Mouse (Mus musculus) lung, embryonic 14.5 days (tissue): ENCODE results near the gene Epha10. TPM values are rescaled to one million over a fixed set of nuclear protein-coding genes. Genes with fewer than 3 reads are reported as not detected.
"Not testable (repeated sequence)": the region's sequence is repeated elsewhere in the genome, so short reads cannot be mapped to it uniquely, and the experiment has no call there.

Experiments
- ATAC-seq: fragments of 200-750 bp; cut with Nextera tagmentation; 2 replicates; pipeline ENCODE4 v1.8.0; 2017; ENCODE audit warnings: mild to moderate bottlenecking, moderate TSS enrichment, moderate library complexity; ENCODE audit not compliant: insufficient read depth
- DNase-seq: peaks from one replicate; pipeline ENCODE4 v3.0.0-alpha.2; 2015
- H3K27ac ChIP-seq: fragments of 300-500 bp; sonication (generic); 2 replicates; pipeline ENCODE4 v1.5.1; 2014; ENCODE audit warnings: low read depth, mild to moderate bottlenecking, moderate library complexity
- H3K27me3 ChIP-seq: fragments of 300-500 bp; sonication (generic); 2 replicates; pipeline ENCODE4 v1.6.1; 2014; ENCODE audit warnings: low read length, control low read depth; ENCODE audit not compliant: insufficient read depth
- H3K36me3 ChIP-seq: fragments of 300-500 bp; sonication (generic); 2 replicates; pipeline ENCODE4 v1.6.1; 2014; ENCODE audit warnings: control low read depth; ENCODE audit not compliant: insufficient read depth
- H3K4me1 ChIP-seq: fragments of 300-500 bp; sonication (generic); 2 replicates; pipeline ENCODE4 v1.6.1; 2014; ENCODE audit warnings: antibody characterized with exemption, control low read depth; ENCODE audit not compliant: insufficient read depth
- H3K4me2 ChIP-seq: fragments of 300-500 bp; sonication (generic); 2 replicates; pipeline ENCODE4 v1.6.1; 2014; ENCODE audit warnings: mild to moderate bottlenecking
- H3K4me3 ChIP-seq: fragments of 300-500 bp; sonication (generic); 2 replicates; pipeline ENCODE4 v1.5.1; 2014; ENCODE audit warnings: low read depth, low read length
- H3K9ac ChIP-seq: fragments of 300-500 bp; sonication (generic); 2 replicates; pipeline ENCODE4 v1.6.1; 2014
- H3K9me3 ChIP-seq: fragments of 300-500 bp; sonication (generic); 2 replicates; pipeline ENCODE4 v1.6.1; 2016; ENCODE audit warnings: low read depth, low read length, control low read depth
- CTCF ChIP-seq: IDR thresholded peaks from 2 replicates; pipeline ENCODE4 v1.5.1; 2016; ENCODE audit warnings: antibody characterized with exemption, low read depth
- WGBS: fragments of 180-500 bp; shearing (Covaris S2); extraction: QIAGEN DNeasy Blood & Tissue Kit; methylation state at CpG from one replicate; pipeline ENCODE4 v1.1.7; 2014; 5-methylcytosine and 5-hydroxymethylcytosine counted together
- polyA plus RNA-seq: library from polyadenylated mRNA; unstranded; fragments of >200 nt; fragmentation: Nextera tagmentation; extraction: Ambion mirVana; gene quantifications from 2 replicates; pipeline ENCODE4 v1.2.1, GENCODE M21; 2014

Epha10 gene
- polyA plus RNA-seq, 1 experiment from 2014 or later, result not detected

DNA sequence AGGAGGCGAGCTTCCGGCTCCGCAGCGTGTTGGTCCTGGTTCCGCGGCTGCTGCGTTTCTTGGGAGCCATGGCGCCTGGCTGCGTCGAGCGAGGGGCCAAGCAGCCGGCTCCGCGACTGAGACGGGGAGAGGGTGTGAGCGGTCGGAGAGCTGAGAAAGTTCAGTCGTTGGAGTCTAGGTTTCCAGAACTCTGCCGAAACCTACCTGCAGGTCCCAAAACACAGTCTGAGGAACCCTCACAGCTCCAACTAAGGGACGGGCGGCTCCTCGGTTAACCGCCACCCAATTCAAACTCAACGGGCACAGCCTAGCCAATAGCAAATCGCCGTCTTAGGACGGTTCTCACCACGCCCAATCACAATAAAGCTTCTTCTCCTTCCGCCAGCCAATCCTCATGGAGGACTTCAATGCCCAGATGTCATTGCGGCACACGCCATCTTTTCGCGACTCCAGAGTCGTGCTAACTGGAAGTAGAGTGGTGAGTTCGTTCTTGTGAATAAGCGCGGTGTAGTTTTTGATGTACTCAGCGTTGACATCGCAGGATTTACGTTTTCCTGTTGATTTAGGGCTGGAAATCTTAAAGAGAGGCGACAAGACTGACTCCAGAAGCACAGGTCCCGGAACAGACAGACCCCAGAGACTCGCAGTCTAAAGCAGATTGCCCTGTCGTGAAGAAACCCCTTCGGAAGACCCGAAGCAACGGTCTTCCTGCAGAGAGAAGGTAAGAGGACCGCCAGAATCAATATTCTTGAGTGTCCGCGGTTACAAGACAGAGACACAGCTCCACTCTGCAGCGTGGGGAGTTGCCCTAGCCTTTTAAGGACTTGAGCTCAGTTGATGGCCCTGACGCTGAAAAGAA, 56.1 kb downstream of the Epha10 start, which contains the start of gene 9930104L06Rik:
Gene 9930104L06Rik, plus strand, starts transcription at position 436 of the 859 bp plus-strand sequence.
- DNase-seq (peak; percentile 99), ATAC-seq (peak; percentile 100)
- Histone ChIP-seq H3K9me3 (no peaks in the 10 kb centered on the region), H3K4me1 (peaks cover 7% of the 10 kb centered on the region; the same call in 1 of the 2 replicates), H3K4me2 (peak within 1 kb of the TSS; percentile 82), H3K36me3 (peaks cover 32% of the 10 kb centered on the region), H3K27ac (peak within 1 kb of the TSS; percentile 42; the same call in 1 of the 2 replicates), H3K9ac (peak within 1 kb of the TSS; percentile 86), H3K27me3 (no peaks in the 10 kb centered on the region), H3K4me3 (peak within 1 kb of the TSS; percentile 88)
- under 1% methylated on average over 52 of the region's 52 CpGs for WGBS
- no peak for TF ChIP-seq CTCF

DNA sequence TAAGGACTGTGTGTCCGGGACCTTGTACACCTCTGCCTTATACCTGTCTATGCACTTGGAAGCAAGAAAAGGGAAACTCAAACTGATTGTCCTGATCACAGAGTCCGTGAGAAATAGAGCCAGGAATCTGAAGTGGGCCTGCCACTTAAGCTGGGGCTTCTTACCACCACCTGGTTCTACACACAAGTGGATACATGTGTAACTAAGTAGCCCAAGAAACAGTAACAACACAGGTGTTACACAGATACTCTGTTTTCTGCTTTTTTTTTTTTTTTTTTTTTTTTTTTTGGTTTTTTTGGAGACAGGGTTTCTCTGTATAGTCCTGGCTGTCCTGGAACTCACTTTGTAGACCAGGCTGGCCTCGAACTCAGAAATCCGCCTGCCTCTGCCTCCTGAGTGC, 58.5 kb downstream of the Epha10 start, which contains the start of gene Cdca8:
Gene Cdca8, minus strand, starts transcription at position 101 of the 400 bp plus-strand sequence.
- DNase-seq, H3K4me1 ChIP-seq, H3K9ac ChIP-seq, H3K27ac ChIP-seq, H3K9me3 ChIP-seq, ATAC-seq, H3K4me2 ChIP-seq, H3K27me3 ChIP-seq, H3K4me3 ChIP-seq: not testable (repeated sequence)
- WGBS, result 87% methylated on average over 4 of the region's 4 CpGs
- H3K36me3 ChIP-seq, result peaks cover 38% of the 10 kb centered on the region

DNA sequence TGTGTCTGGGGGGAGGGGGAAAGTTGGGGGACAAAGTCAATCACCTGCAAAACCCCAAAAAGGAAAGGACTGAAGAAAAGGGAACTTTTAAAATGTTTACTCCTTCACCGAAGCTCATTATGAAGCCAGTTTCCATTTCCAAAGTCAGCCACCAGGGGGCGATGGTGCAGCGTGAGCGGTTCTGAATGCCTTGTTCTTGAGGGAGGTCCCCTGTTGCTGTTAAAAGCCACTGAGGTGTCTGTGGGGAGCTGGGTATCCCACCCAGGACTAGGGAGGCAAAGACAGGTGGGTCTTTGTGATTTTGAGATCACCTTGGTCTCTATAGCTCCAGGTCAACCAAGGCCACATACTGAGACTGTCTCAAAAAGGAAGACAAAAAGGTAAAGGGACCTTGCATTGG, 62.3 kb downstream of the Epha10 start:
- H3K4me3 ChIP-seq, result no peak overlapping the region
- no peaks in the 10 kb centered on the region for H3K27me3 ChIP-seq
- WGBS, result 2% methylated on average over 4 of the region's 4 CpGs
- no peak overlapping the region for H3K4me2 ChIP-seq
- no peak overlapping the region for H3K9ac ChIP-seq
- H3K9me3 ChIP-seq, result no peaks in the 10 kb centered on the region
- TF ChIP-seq CTCF, result peak; percentile 97
- H3K4me1 ChIP-seq, result no peaks in the 10 kb centered on the region
- H3K36me3 ChIP-seq, result peaks cover 38% of the 10 kb centered on the region
- DNase-seq (peak; percentile 94), ATAC-seq (peak; percentile 53; the same call in 1 of the 2 replicates)
- H3K27ac ChIP-seq, result no peak overlapping the region

DNA sequence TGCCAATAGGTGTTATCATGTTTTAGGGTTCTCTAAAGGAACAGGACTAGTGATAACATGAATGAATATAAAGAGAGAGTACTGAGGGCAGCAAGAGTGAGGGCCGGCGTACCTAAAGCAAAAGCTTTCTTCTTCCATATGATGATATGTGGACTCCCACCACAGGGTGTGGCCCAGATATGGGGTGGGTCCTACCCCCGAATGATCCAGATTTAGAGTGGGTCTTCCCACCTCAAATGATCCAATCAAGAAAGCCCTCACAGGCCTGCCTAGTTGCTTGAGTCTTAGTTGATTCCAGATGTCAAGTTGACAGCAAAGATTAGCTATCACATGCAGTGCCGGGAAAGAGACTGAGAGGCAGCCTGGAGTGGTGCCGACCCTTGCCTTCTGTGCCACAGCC, 63.1 kb downstream of the Epha10 start:
- H3K27ac ChIP-seq, result no peak overlapping the region
- peaks cover 31% of the 10 kb centered on the region for H3K36me3 ChIP-seq
- H3K4me2 ChIP-seq, result no peak overlapping the region
- 79% methylated on average over 5 of the region's 5 CpGs for WGBS
- no peak for TF ChIP-seq CTCF
- H3K27me3 ChIP-seq, result no peaks in the 10 kb centered on the region
- no peak for ATAC-seq
- H3K4me3 ChIP-seq, result no peak overlapping the region
- H3K9me3 ChIP-seq, result no peaks in the 10 kb centered on the region
- H3K9ac ChIP-seq, result no peak overlapping the region
- DNase-seq, result no peak
- H3K4me1 ChIP-seq, result no peaks in the 10 kb centered on the region

DNA sequence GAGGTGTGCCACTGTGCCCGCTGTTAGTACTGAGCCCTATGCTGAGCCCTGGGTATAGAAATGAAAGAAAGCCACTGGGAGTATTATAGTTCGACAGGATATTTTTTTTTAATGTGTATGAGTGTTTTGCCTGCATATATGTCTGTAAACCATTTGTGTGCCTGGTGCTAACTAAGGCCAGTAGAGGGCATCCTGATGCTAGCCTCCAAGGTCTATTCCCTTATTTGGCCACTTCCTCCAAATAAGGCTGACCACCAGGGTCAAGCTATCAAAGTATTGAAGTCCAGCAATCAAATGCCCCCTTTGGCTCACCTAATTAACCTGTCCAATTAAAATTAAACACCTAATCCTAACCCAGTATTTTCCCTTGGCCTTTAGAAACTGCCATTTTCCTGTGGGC, 64.3 kb downstream of the Epha10 start:
- no peak for ATAC-seq
- peak; percentile 48 for DNase-seq
- Histone ChIP-seq H3K9me3 (no peaks in the 10 kb centered on the region), H3K9ac (no peak overlapping the region), H3K4me3 (no peak overlapping the region), H3K27me3 (no peaks in the 10 kb centered on the region), H3K4me1 (no peaks in the 10 kb centered on the region), H3K4me2 (no peak overlapping the region), H3K27ac (no peak overlapping the region), H3K36me3 (peaks cover 22% of the 10 kb centered on the region)
- WGBS, result 56% methylated on average over 2 of the region's 2 CpGs
- TF ChIP-seq CTCF, result peak; percentile 56

DNA sequence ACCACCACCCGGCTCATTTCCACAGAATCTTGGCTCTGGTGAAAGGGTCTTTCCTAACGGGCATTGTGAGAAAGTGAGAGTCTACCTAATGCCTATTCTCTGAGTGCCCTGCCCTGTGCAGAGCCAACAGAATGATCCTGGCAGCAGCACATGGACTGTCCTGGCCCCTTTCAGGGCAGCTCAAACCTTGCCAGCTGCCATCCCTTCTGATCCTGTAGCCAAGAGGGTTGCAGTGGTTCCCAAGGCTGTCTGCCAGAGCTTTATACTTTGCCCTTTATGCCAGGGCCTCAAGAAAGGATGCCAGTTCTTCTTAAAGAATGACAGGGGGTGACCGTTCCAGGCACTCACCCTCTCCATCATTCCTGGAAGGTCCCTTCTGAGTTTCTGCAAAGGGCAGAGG, 68.8 kb downstream of the Epha10 start:
- DNase-seq, result no peak

More for the DNA sequence above, 68.8 kb downstream of the Epha10 start:
- Histone ChIP-seq H3K36me3 (no peaks in the 10 kb centered on the region), H3K4me1 (no peaks in the 10 kb centered on the region), H3K9ac (no peak overlapping the region), H3K4me2 (no peak overlapping the region), H3K27me3 (no peaks in the 10 kb centered on the region), H3K27ac (no peak overlapping the region), H3K4me3 (no peak overlapping the region), H3K9me3 (no peaks in the 10 kb centered on the region)
- no peak for ATAC-seq
- no peak for TF ChIP-seq CTCF
- 77% methylated on average over 3 of the region's 3 CpGs for WGBS
